9 mouse cellular contexts compared by ENCODE assay signal in genomic region chr5:101020784-101021183, GRCm38 (mm10).
DNase-seq lines count a peak whose midpoint lies in the region; ATAC-seq and TF ChIP-seq lines count a peak whose summit lies in the region.
"Had no signal": no experiment of that assay in that cellular context is flagged by ENCODE, and none has a peak within 500 bp of the region (broad histone marks: within the 10 kb centered on the region; RNA-seq: fewer than 3 reads in every experiment).

No protein-coding gene starts in this region.

- no peak for TF ChIP-seq POLR2A in small intestine, adult 2 months (IDR thresholded peaks at IDR 0.05; ENCODE audit: low read depth, low read length)

- no peak overlapping the region for H3K4me2 ChIP-seq in hindbrain, embryonic 14.5 days (replicated peaks)
- H3K4me2 ChIP-seq: liver, embryonic 15.5 days had no signal

- ATAC-seq in hindbrain, embryonic 14.5 days (ENCODE audit: low FRiP score): peak; percentile 64; the same call in 1 of the 2 replicates

- H3K36me3 ChIP-seq in hindbrain, embryonic 14.5 days (replicated peaks; ENCODE audit: control insufficient read depth, insufficient read depth): no peaks in the 10 kb centered on the region
- no peaks in the 10 kb centered on the region for H3K36me3 ChIP-seq in small intestine, adult 2 months (ENCODE audit: control insufficient read depth, insufficient read depth, low read length)
- H3K36me3 ChIP-seq: liver, embryonic 15.5 days had no signal

- H3K27me3 ChIP-seq in hindbrain, embryonic 14.5 days (ENCODE audit: control insufficient read depth, insufficient read depth, low read length): peaks cover 39% of the 10 kb centered on the region
- H3K27me3 ChIP-seq in small intestine, adult 2 months (ENCODE audit: control insufficient read depth, insufficient read depth, low read length): no peaks in the 10 kb centered on the region
- H3K27me3 ChIP-seq: liver, embryonic 15.5 days had no signal

- H3K4me1 ChIP-seq in hindbrain, embryonic 14.5 days (replicated peaks; ENCODE audit: control insufficient read depth, insufficient read depth, low read length): no peaks in the 10 kb centered on the region
- no peaks in the 10 kb centered on the region for H3K4me1 ChIP-seq in small intestine, adult 2 months (ENCODE audit: control insufficient read depth, insufficient read depth, insufficient read length, low read length)
- H3K4me1 ChIP-seq: liver, embryonic 15.5 days had no signal

- no peak overlapping the region for H3K27ac ChIP-seq in hindbrain, embryonic 14.5 days
- no peak overlapping the region for H3K27ac ChIP-seq in small intestine, adult 2 months (ENCODE audit: insufficient read depth, low read depth, low read length)
- H3K27ac ChIP-seq: liver, embryonic 15.5 days had no signal

- H3K9me3 ChIP-seq in hindbrain, embryonic 14.5 days (ENCODE audit: control insufficient read depth, low read length): no peaks in the 10 kb centered on the region
- H3K9me3 ChIP-seq: liver, embryonic 15.5 days had no signal

- DNase-seq in ZHBTc4 (ENCODE audit: low read depth, low spot score) (peak; percentile 80), MN1 (ENCODE audit: low spot score) (no peak)
- peak; percentile 39 for DNase-seq in cerebellum, adult 9-10 months
- peak; percentile 61 to 93 for DNase-seq in frontal cortex, adult 2 months (ENCODE audit: extremely low spot score in 1 of 2, low spot score in 1 of 2)
- peak; percentile 91 for DNase-seq in hindbrain, embryonic 14.5 days (ENCODE audit: low spot score)
- DNase-seq in layer of hippocampus, postnatal 36 days: peak; percentile 76 to 78
- peak; percentile 85 for DNase-seq in mesoderm, embryonic 11.5 days (ENCODE audit: low read depth, low spot score)

- H3K9ac ChIP-seq in hindbrain, embryonic 14.5 days: no peak overlapping the region
- H3K9ac ChIP-seq: liver, embryonic 15.5 days had no signal

- WGBS in hindbrain, embryonic 14.5 days: 8% methylated on average over 11 of the region's 11 CpGs
- 13% methylated on average over 11 of the region's 11 CpGs for WGBS in small intestine, adult 2 months

- no peak overlapping the region for H3K4me3 ChIP-seq in hindbrain, embryonic 14.5 days (replicated peaks; ENCODE audit: low read length)
- no peak overlapping the region for H3K4me3 ChIP-seq in small intestine, adult 2 months (ENCODE audit: low read depth, low read length)
- H3K4me3 ChIP-seq: liver, embryonic 15.5 days had no signal

- peak; percentile 52; the same call in 1 of the 2 replicates for TF ChIP-seq CTCF in small intestine, adult 2 months (IDR thresholded peaks at IDR 0.05; ENCODE audit: extremely low read depth, insufficient read length, insufficient replicate concordance, low read depth, low read length)
